Mouse (Mus musculus) forebrain, embryonic 15.5 days (tissue): ENCODE results near the gene Nf2. TPM values are rescaled to one million over a fixed set of nuclear protein-coding genes. Genes with fewer than 3 reads are reported as not detected.
A peak's percentile ranks its signal among the peaks of the same experiment; 100 is the strongest.

Source experiments
- ATAC-seq: fragments of 200-750 bp; cut with Nextera tagmentation; replicated peaks from 2 replicates; pipeline ENCODE4 v1.8.0; 2017; ENCODE audit warnings: mild to moderate bottlenecking, moderate TSS enrichment, moderate library complexity
- H3K27ac ChIP-seq: fragments of 300-500 bp; sonication (generic); replicated peaks from 2 replicates; pipeline ENCODE4 v1.5.1; 2015; ENCODE audit warnings: mild to moderate bottlenecking, inconsistent platforms
- H3K27me3 ChIP-seq: fragments of 300-500 bp; sonication (generic); 2 replicates; pipeline ENCODE4 v1.6.1; 2015; ENCODE audit warnings: inconsistent platforms
- H3K36me3 ChIP-seq: fragments of 300-500 bp; sonication (generic); 2 replicates; pipeline ENCODE4 v1.6.1; 2015; ENCODE audit warnings: mild to moderate bottlenecking, inconsistent platforms
- H3K4me1 ChIP-seq: fragments of 300-500 bp; sonication (generic); 2 replicates; pipeline ENCODE4 v1.6.1; 2015; ENCODE audit warnings: inconsistent platforms
- H3K4me2 ChIP-seq: fragments of 300-500 bp; sonication (generic); replicated peaks from 2 replicates; pipeline ENCODE4 v1.6.1; 2015; ENCODE audit warnings: mild to moderate bottlenecking, inconsistent platforms
- H3K4me3 ChIP-seq: fragments of 300-500 bp; sonication (generic); 2 replicates; pipeline ENCODE4 v1.5.1; 2015; ENCODE audit warnings: mild to moderate bottlenecking, inconsistent platforms
- H3K9ac ChIP-seq: fragments of 300-500 bp; sonication (generic); replicated peaks from 2 replicates; pipeline ENCODE4 v1.6.1; 2015; ENCODE audit warnings: mild to moderate bottlenecking, inconsistent platforms
- H3K9me3 ChIP-seq: fragments of 300-500 bp; sonication (generic); 2 replicates; pipeline ENCODE4 v1.6.1; 2016; ENCODE audit warnings: inconsistent platforms
- WGBS: fragments of 180-500 bp; shearing (Covaris S2); methylation state at CpG from one replicate; pipeline ENCODE4 v1.1.7; 2015; ENCODE audit warnings: mixed read lengths; 5-methylcytosine and 5-hydroxymethylcytosine counted together
- polyA plus RNA-seq: library from polyadenylated mRNA; unstranded; fragments of >200 nt; fragmentation: Nextera tagmentation; extraction: Ambion mirVana; gene quantifications from 2 replicates; pipeline ENCODE4 v1.2.1, GENCODE M21; 2015

Gene Nf2
- polyA plus RNA-seq, 1 experiment from 2014 or later = 67.3 TPM

GRCm38 (mm10) chr11:4756984-4757788 is 92.2 kb downstream of the Nf2 start:
- H3K4me1 ChIP-seq = peaks cover 12% of the 10 kb centered on the region
- WGBS = 67% methylated on average over 11 of the region's 11 CpGs
- ATAC-seq = no peak
- H3K4me3 ChIP-seq = no peak overlapping the region
- H3K9me3 ChIP-seq = no peaks in the 10 kb centered on the region; the same call in 1 of the 2 replicates
- no peak overlapping the region for H3K27ac ChIP-seq
- H3K9ac ChIP-seq = no peak overlapping the region
- no peaks in the 10 kb centered on the region for H3K27me3 ChIP-seq
- H3K36me3 ChIP-seq = no peaks in the 10 kb centered on the region
- no peak overlapping the region for H3K4me2 ChIP-seq

- Histone ChIP-seq H3K27me3 (no peaks in the 10 kb centered on the region), H3K4me3 (no peak overlapping the region), H3K4me1 (peaks cover 7% of the 10 kb centered on the region), H3K9me3 (no peaks in the 10 kb centered on the region; the same call in 1 of the 2 replicates), H3K9ac (no peak overlapping the region), H3K4me2 (no peak overlapping the region), H3K36me3 (no peaks in the 10 kb centered on the region), H3K27ac (no peak overlapping the region)
- 81% methylated on average over 9 of the region's 9 CpGs for WGBS
- no peak for ATAC-seq
Measured at GRCm38 (mm10) chr11:4756460-4756859, 92.9 kb downstream of the Nf2 start.

GRCm38 (mm10) chr11:4754867-4755266 is 94.5 kb downstream of the Nf2 start:
- H3K36me3 ChIP-seq = no peaks in the 10 kb centered on the region
- no peak overlapping the region for H3K9ac ChIP-seq
- no peak for ATAC-seq
- no peaks in the 10 kb centered on the region; the same call in 1 of the 2 replicates for H3K9me3 ChIP-seq
- no peaks in the 10 kb centered on the region for H3K4me1 ChIP-seq
- H3K27me3 ChIP-seq = 0 out of 2 replicates have a peak, but pooled peaks cover 5% of the 10 kb centered on the region
- no peak overlapping the region for H3K4me3 ChIP-seq
- no peak overlapping the region for H3K27ac ChIP-seq
- 77% methylated on average over 11 of the region's 11 CpGs for WGBS
- H3K4me2 ChIP-seq = no peak overlapping the region

GRCm38 (mm10) chr11:4754036-4754435 is 95.3 kb downstream of the Nf2 start:
- H3K27ac ChIP-seq = no peak overlapping the region
- no peaks in the 10 kb centered on the region for H3K36me3 ChIP-seq
- WGBS = 97% methylated on average over 3 of the region's 3 CpGs
- H3K27me3 ChIP-seq = peaks cover 11% of the 10 kb centered on the region; the same call in 1 of the 2 replicates
- H3K9me3 ChIP-seq = no peaks in the 10 kb centered on the region; the same call in 1 of the 2 replicates
- no peak overlapping the region for H3K9ac ChIP-seq
- no peak overlapping the region for H3K4me3 ChIP-seq
- no peak for ATAC-seq
- no peaks in the 10 kb centered on the region for H3K4me1 ChIP-seq
- H3K4me2 ChIP-seq = no peak overlapping the region

- Histone ChIP-seq H3K9ac (no peak overlapping the region), H3K4me3 (no peak overlapping the region), H3K27me3 (peaks cover 23% of the 10 kb centered on the region), H3K4me1 (peaks cover 8% of the 10 kb centered on the region; the same call in 1 of the 2 replicates), H3K4me2 (no peak overlapping the region), H3K27ac (no peak overlapping the region), H3K36me3 (no peaks in the 10 kb centered on the region), H3K9me3 (no peaks in the 10 kb centered on the region; the same call in 1 of the 2 replicates)
- no peak for ATAC-seq
- WGBS = 10% methylated on average over 10 of the region's 10 CpGs
Measured at GRCm38 (mm10) chr11:4752836-4753235, 96.5 kb downstream of the Nf2 start.

GRCm38 (mm10) chr11:4750263-4750662 is 99.1 kb downstream of the Nf2 start:
- no peak overlapping the region for H3K4me3 ChIP-seq
- H3K27me3 ChIP-seq = peaks cover 44% of the 10 kb centered on the region
- H3K4me2 ChIP-seq = no peak overlapping the region
- H3K9ac ChIP-seq = no peak overlapping the region
- no peaks in the 10 kb centered on the region for H3K36me3 ChIP-seq
- no peaks in the 10 kb centered on the region; the same call in 1 of the 2 replicates for H3K9me3 ChIP-seq
- no peak overlapping the region for H3K27ac ChIP-seq
- H3K4me1 ChIP-seq = peaks cover 26% of the 10 kb centered on the region
- WGBS = 7% methylated on average over 9 of the region's 9 CpGs
- ATAC-seq = no peak

GRCm38 (mm10) chr11:4747285-4747684 is 102.1 kb downstream of the Nf2 start:
- Histone ChIP-seq H3K4me2 (peak overlapping the region; percentile 97), H3K9ac (peak overlapping the region; percentile 54), H3K4me3 (peak overlapping the region; percentile 53), H3K36me3 (no peaks in the 10 kb centered on the region), H3K27ac (no peak overlapping the region), H3K27me3 (peaks cover 62% of the 10 kb centered on the region), H3K9me3 (no peaks in the 10 kb centered on the region), H3K4me1 (peaks cover 27% of the 10 kb centered on the region)
- no peak for ATAC-seq
- under 1% methylated on average over 12 of the region's 12 CpGs for WGBS

GRCm38 (mm10) chr11:4746733-4747132 is 102.6 kb downstream of the Nf2 start, which contains the start of gene Cabp7:
Gene Cabp7 (minus strand): TSS chr11:4746778.
- ATAC-seq = no peak
- Histone ChIP-seq H3K36me3 (no peaks in the 10 kb centered on the region), H3K4me1 (peaks cover 27% of the 10 kb centered on the region), H3K4me2 (peak within 1 kb of the TSS; percentile 97), H3K27me3 (peaks cover 62% of the 10 kb centered on the region), H3K4me3 (peak within 1 kb of the TSS; percentile 53), H3K27ac (no peak within 1 kb of the TSS), H3K9ac (peak within 1 kb of the TSS; percentile 54), H3K9me3 (no peaks in the 10 kb centered on the region)
- WGBS = under 1% methylated on average over 41 of the region's 73 CpGs

GRCm38 (mm10) chr11:4745969-4746368 is 103.4 kb downstream of the Nf2 start:
- no peak; the same call in 1 of the 2 replicates for ATAC-seq
- Histone ChIP-seq H3K27me3 (peaks cover 62% of the 10 kb centered on the region), H3K36me3 (no peaks in the 10 kb centered on the region), H3K9ac (peak overlapping the region; percentile 54), H3K4me2 (peak overlapping the region; percentile 97), H3K27ac (no peak overlapping the region), H3K4me1 (peaks cover 27% of the 10 kb centered on the region), H3K4me3 (peak overlapping the region; percentile 53), H3K9me3 (no peaks in the 10 kb centered on the region)
- 1% methylated on average over 39 of the region's 39 CpGs for WGBS

- ATAC-seq = no peak
- H3K9ac ChIP-seq = no peak overlapping the region
- no peak overlapping the region for H3K27ac ChIP-seq
- 67% methylated on average over 6 of the region's 6 CpGs for WGBS
- no peaks in the 10 kb centered on the region for H3K36me3 ChIP-seq
- H3K4me3 ChIP-seq = no peak overlapping the region
- no peaks in the 10 kb centered on the region for H3K9me3 ChIP-seq
- peaks cover 57% of the 10 kb centered on the region for H3K27me3 ChIP-seq
- H3K4me1 ChIP-seq = peaks cover 27% of the 10 kb centered on the region
- H3K4me2 ChIP-seq = no peak overlapping the region
Measured at GRCm38 (mm10) chr11:4744691-4745090, 104.6 kb downstream of the Nf2 start.

GRCm38 (mm10) chr11:4740785-4741184 is 108.6 kb downstream of the Nf2 start:
- H3K27me3 ChIP-seq = peaks cover 23% of the 10 kb centered on the region
- no peak for ATAC-seq

GRCm38 (mm10) chr11:4738719-4739118 is 110.6 kb downstream of the Nf2 start:
- Histone ChIP-seq H3K4me1 (peaks cover 8% of the 10 kb centered on the region), H3K36me3 (no peaks in the 10 kb centered on the region), H3K27me3 (0 out of 2 replicates have a peak, but pooled peaks cover 2% of the 10 kb centered on the region), H3K4me3 (no peak overlapping the region), H3K27ac (no peak overlapping the region), H3K9ac (no peak overlapping the region), H3K9me3 (no peaks in the 10 kb centered on the region), H3K4me2 (no peak overlapping the region)
- no peak for ATAC-seq
- WGBS = 93% methylated on average over 16 of the region's 16 CpGs

More at GRCm38 (mm10) chr11:4740785-4741184, 108.6 kb downstream of the Nf2 start:
- no peaks in the 10 kb centered on the region for H3K9me3 ChIP-seq
- H3K27ac ChIP-seq = no peak overlapping the region
- no peaks in the 10 kb centered on the region for H3K36me3 ChIP-seq
- H3K4me2 ChIP-seq = no peak overlapping the region
- H3K4me1 ChIP-seq = peaks cover 14% of the 10 kb centered on the region
- WGBS = 80% methylated on average over 5 of the region's 5 CpGs
- no peak overlapping the region for H3K4me3 ChIP-seq
- no peak overlapping the region for H3K9ac ChIP-seq
